Mouse (Mus musculus) liver, adult 2 months (tissue): ENCODE data around the gene Gm12184. TPM values are rescaled to one million over a fixed set of nuclear protein-coding genes. Genes with fewer than 3 reads are reported as not detected.
A peak's percentile ranks its signal among the peaks of the same experiment; 100 is the strongest.
"Not testable (repeated sequence)": the region's sequence is repeated elsewhere in the genome, so short reads cannot be mapped to it uniquely, and the experiment has no call there.

Experiments
- DNase-seq: peaks from one replicate; pipeline ENCODE4 v3.0.0-alpha.2; 2011; ENCODE audit warnings: low read depth, low spot score; ENCODE audit errors: extremely low read depth
- H3K27ac ChIP-seq: fragments of 200-500 bp; replicated peaks from 2 replicates; pipeline ENCODE4 v1.5.1; 2012; ENCODE audit warnings: low read depth, mild to moderate bottlenecking, control low read depth, inconsistent platforms, low read length; ENCODE audit not compliant: insufficient read depth
- H3K27me3 ChIP-seq: fragments of 200-500 bp; 2 replicates; pipeline ENCODE4 v1.6.1; 2012; ENCODE audit warnings: mild to moderate bottlenecking, moderate library complexity, low read length, inconsistent platforms; ENCODE audit not compliant: control insufficient read depth, insufficient read depth
- H3K36me3 ChIP-seq: fragments of 200-500 bp; 2 replicates; pipeline ENCODE4 v1.6.1; 2012; ENCODE audit warnings: low read length, inconsistent platforms; ENCODE audit not compliant: control insufficient read depth, insufficient read depth
- H3K4me1 ChIP-seq: fragments of 200-500 bp; 2 replicates; pipeline ENCODE4 v1.6.1; 2011; ENCODE audit warnings: low read length; ENCODE audit not compliant: control insufficient read depth, insufficient read depth
- H3K4me3 ChIP-seq: fragments of 200-500 bp; 2 replicates; pipeline ENCODE4 v1.5.1; 2011; ENCODE audit warnings: low read depth, mild to moderate bottlenecking, control low read depth, low read length, moderate library complexity; ENCODE audit not compliant: insufficient read depth
- H3K79me2 ChIP-seq: fragments of 200-500 bp; 2 replicates; pipeline ENCODE4 v1.6.1; 2012; ENCODE audit warnings: inconsistent platforms, mild to moderate bottlenecking, low read length, moderate library complexity; ENCODE audit not compliant: control insufficient read depth, insufficient read depth
- H3K9ac ChIP-seq: fragments of 200-500 bp; 2 replicates; pipeline ENCODE4 v1.6.1; 2012; ENCODE audit warnings: low read depth, mild to moderate bottlenecking, control low read depth, inconsistent platforms, low read length
- CTCF ChIP-seq: fragments of 200-500 bp; IDR thresholded peaks from 2 replicates; pipeline ENCODE4 v1.5.1; 2011; ENCODE audit warnings: low read depth, low read length, control low read depth
- POLR2A ChIP-seq: fragments of 200-500 bp; IDR thresholded peaks from 2 replicates; pipeline ENCODE4 v1.6.1; 2011; ENCODE audit warnings: low read length, control low read depth; ENCODE audit not compliant: insufficient read depth; ENCODE audit errors: extremely low read depth
- WGBS: fragments of 180-500 bp; shearing (Covaris S2); methylation state at CpG from one replicate; pipeline ENCODE4 v1.1.7; 2018; 5-methylcytosine and 5-hydroxymethylcytosine counted together
- polyA plus RNA-seq: library from polyadenylated mRNA; depleted of rRNA; stranded (reverse); fragments of >200 nt; gene quantifications from 2 replicates; pipeline ENCODE4 v1.2.3, GENCODE M21; 2012
- total RNA-seq: library from RNA; depleted of rRNA; stranded (reverse); fragments of >200 nt; gene quantifications from 2 replicates; pipeline ENCODE4 v1.2.3, GENCODE M21; 2014

Gm12184 gene
- total and polyA plus RNA-seq, 2 experiments: 1.5 to 5.5 TPM

GRCm38 (mm10) chr11:48823536-48823972, 2.9 kb downstream of the Gm12184 start:
- no peak overlapping the region for H3K4me3 ChIP-seq
- peak; percentile 75 for DNase-seq
- no peak overlapping the region for H3K9ac ChIP-seq
- TF ChIP-seq CTCF (no peak), POLR2A (no peak)
- no peak overlapping the region for H3K27ac ChIP-seq
- no peaks in the 10 kb centered on the region for H3K36me3 ChIP-seq
- no peaks in the 10 kb centered on the region for H3K79me2 ChIP-seq
- no peaks in the 10 kb centered on the region for H3K27me3 ChIP-seq
- 4% methylated on average over 15 of the region's 15 CpGs for WGBS
- H3K4me1 ChIP-seq: peaks cover 13% of the 10 kb centered on the region

DNA sequence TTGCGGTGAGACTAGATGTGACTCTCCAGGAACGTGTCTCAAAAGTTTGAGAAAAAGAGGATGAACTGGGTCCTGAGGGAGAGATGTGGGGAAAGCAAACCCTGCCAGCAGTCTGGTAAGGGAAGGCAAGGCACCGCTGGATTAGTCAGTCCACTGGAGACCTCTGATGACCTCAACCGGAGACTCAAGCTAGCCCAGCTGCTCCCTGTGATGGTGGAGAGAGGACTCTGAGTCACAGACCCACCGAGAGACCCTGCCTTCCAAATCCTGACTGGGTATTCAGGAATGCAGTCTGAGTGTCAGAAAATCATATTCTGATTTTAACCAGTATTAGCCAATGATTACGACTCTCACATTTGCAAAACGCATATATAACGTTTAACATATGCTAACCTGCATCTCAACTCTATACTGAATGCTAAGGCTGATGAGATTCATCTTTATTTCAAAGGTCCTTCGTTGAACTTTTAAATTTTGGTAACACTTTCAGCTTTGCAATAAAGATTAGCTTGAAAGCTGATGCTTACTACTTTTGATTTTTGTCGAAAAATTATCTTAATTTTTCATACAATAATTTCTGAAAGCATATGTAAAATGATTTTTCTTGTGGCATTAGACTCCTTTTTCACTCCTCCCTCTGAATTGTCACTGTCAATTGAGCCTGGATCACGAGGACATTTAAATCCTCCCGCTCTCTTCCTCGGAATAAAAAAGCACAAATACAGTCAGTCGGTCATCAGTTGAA, 3.5 kb downstream of the Gm12184 start:
- H3K9ac ChIP-seq: no peak overlapping the region
- 52% methylated on average over 14 of the region's 14 CpGs for WGBS

DNA sequence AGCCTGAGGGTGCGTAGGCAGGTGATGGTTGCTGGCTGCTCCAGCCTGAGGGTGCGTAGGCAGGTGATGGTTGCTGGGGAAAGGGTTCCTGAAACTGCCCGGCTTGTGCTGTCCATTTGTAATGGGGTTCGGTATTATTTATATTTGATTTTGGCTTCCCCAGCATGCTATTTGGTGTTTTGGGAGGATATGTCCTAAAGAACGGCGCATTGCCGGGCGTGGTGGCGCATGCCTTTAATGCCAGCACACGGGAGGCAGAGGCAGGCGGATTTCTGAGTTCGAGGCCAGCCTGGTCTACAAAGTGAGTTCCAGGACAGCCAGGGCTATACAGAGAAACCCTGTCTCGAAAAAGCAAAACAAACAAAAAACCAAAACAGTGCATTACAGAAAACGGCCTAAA, 5.2 kb downstream of the Gm12184 start:
- H3K4me3 ChIP-seq, H3K27me3 ChIP-seq, H3K27ac ChIP-seq, H3K79me2 ChIP-seq, H3K9ac ChIP-seq, H3K36me3 ChIP-seq, DNase-seq: not testable (repeated sequence)
- 95% methylated on average over 14 of the region's 14 CpGs for WGBS
- H3K4me1 ChIP-seq: peaks cover 11% of the 10 kb centered on the region

More for the DNA sequence above, 3.5 kb downstream of the Gm12184 start:
- TF ChIP-seq POLR2A (no peak), CTCF (no peak)
- Histone ChIP-seq H3K4me1 (peaks cover 13% of the 10 kb centered on the region), H3K4me3 (no peak overlapping the region), H3K79me2 (no peaks in the 10 kb centered on the region), H3K36me3 (no peaks in the 10 kb centered on the region), H3K27ac (no peak overlapping the region), H3K27me3 (no peaks in the 10 kb centered on the region)
- DNase-seq: no peak

DNA sequence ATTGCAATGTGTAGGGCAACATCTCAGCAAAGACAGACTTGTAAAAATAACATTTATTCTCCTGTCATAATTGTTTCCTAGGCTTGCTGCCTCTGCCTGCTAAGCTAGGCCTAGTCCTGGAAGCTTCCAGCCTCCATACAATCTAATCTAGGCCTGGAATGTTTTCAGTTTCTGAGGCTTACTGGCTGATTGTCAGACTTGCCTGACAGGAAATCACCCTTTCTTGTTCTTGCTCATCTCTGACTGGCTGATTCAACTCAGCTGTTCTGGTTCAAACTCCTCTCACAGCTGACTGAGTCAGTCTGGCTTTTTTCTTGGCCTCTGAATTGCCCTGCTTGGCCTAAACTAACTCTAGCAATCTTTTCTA, 6.2 kb downstream of the Gm12184 start:
- Histone ChIP-seq H3K27ac (no peak overlapping the region; the same call in 1 of the 2 replicates), H3K27me3 (no peaks in the 10 kb centered on the region), H3K4me1 (peaks cover 18% of the 10 kb centered on the region), H3K79me2 (peaks cover 9% of the 10 kb centered on the region), H3K36me3 (no peaks in the 10 kb centered on the region), H3K9ac (no peak overlapping the region), H3K4me3 (no peak overlapping the region)
- no peak for TF ChIP-seq POLR2A
- TF ChIP-seq CTCF: no peak
- peak; percentile 80 for DNase-seq

- DNase-seq: peak; percentile 61
- 74% methylated on average over 7 of the region's 7 CpGs for WGBS
- no peaks in the 10 kb centered on the region for H3K27me3 ChIP-seq
- TF ChIP-seq POLR2A: no peak
- TF ChIP-seq CTCF: no peak
- H3K36me3 ChIP-seq: no peaks in the 10 kb centered on the region
- no peak overlapping the region for H3K4me3 ChIP-seq
- H3K9ac ChIP-seq: no peak overlapping the region
- H3K4me1 ChIP-seq: peaks cover 20% of the 10 kb centered on the region
- H3K79me2 ChIP-seq: peaks cover 9% of the 10 kb centered on the region
- no peak overlapping the region for H3K27ac ChIP-seq
These were observed 6.7 kb downstream of the Gm12184 start for GRCm38 (mm10) chr11:48819614-48820307.

DNA sequence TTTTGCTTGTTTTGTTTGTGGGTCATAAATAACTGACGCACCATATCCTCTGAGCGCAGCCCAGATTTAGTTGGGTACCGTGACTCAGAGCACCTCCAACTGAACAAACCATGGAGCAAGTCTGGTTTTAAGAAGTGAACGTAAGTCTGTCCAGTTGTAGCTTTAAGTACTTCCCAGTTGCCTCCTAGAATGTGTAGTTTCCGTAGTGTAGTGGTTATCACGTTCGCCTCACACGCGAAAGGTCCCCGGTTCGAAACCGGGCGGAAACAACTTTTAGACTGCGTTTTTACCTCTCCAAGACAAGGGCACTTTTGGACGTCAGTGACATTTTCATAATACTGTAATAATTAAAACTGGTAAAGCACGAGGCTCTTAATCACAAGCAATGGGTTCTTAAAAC, 8.1 kb downstream of the Gm12184 start:
- H3K36me3 ChIP-seq: no peaks in the 10 kb centered on the region
- peak overlapping the region; percentile 25; the same call in 1 of the 2 replicates for H3K27ac ChIP-seq
- peaks cover 26% of the 10 kb centered on the region for H3K4me1 ChIP-seq
- TF ChIP-seq POLR2A (0 out of 2 replicates have a peak, but pooled peaks have one; percentile 4), CTCF (no peak)
- H3K4me3 ChIP-seq: peak overlapping the region; percentile 33
- H3K79me2 ChIP-seq: peaks cover 9% of the 10 kb centered on the region
- under 1% methylated on average over 16 of the region's 16 CpGs for WGBS
- H3K27me3 ChIP-seq: no peaks in the 10 kb centered on the region
- H3K9ac ChIP-seq: no peak overlapping the region
- DNase-seq: peak; percentile 95
